Mouse (Mus musculus): ENCODE results near the gene Mrpl37. TPM values are rescaled to one million over a fixed set of nuclear protein-coding genes. Genes with fewer than 3 reads are reported as not detected.

Gene Mrpl37
- polyA plus RNA-seq, 1 experiment, result 59.2 TPM

DNA sequence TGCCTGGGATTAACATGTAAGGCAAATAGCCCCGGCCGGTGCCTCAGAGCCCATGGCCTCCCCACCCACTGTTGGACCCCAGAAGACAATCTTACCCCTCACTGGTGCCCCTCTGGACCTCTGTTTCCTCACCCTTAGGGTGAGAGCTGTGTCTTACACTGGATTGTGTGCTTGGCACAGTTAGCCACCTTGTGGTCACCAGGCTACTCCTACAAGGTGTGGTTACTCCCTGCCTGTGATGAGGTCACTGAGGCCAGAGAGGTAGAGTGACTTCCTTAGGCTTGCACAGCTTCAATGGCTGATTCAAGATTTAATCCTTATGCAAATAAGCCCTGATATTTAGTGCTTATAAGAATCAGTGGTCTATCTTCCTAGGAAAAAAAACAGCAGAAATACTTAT, 29.7 kb downstream of the Mrpl37 start:
- Histone ChIP-seq H3K4me1 (ENCODE audit: control insufficient read depth, insufficient read depth, low read length) (no peaks in the 10 kb centered on the region), H3K9ac (ENCODE audit: low read depth, poor library complexity, severe bottlenecking) (no peak overlapping the region), H3K4me3 (ENCODE audit: low read depth, low read length) (no peak overlapping the region), H3K9me3 (replicated peaks; ENCODE audit: control insufficient read depth, insufficient read depth, low read length, poor library complexity, severe bottlenecking) (no peaks in the 10 kb centered on the region), H3K27ac (ENCODE audit: insufficient read depth, low read length) (no peak overlapping the region), H3K27me3 (ENCODE audit: control insufficient read depth, insufficient read depth, low read length, poor library complexity, severe bottlenecking) (no peaks in the 10 kb centered on the region), H3K36me3 (ENCODE audit: control insufficient read depth, insufficient read depth, low read length, poor library complexity, severe bottlenecking) (peaks cover 4% of the 10 kb centered on the region; the same call in 1 of the 2 replicates)
- TF ChIP-seq CTCF (IDR thresholded peaks at IDR 0.05; ENCODE audit: low read depth, low read length) (no peak), POLR2A (IDR thresholded peaks at IDR 0.05; ENCODE audit: insufficient read depth, low read length) (no peak), EP300 (IDR thresholded peaks at IDR 0.05; ENCODE audit: insufficient read depth, low read depth, low read length) (no peak)

DNA sequence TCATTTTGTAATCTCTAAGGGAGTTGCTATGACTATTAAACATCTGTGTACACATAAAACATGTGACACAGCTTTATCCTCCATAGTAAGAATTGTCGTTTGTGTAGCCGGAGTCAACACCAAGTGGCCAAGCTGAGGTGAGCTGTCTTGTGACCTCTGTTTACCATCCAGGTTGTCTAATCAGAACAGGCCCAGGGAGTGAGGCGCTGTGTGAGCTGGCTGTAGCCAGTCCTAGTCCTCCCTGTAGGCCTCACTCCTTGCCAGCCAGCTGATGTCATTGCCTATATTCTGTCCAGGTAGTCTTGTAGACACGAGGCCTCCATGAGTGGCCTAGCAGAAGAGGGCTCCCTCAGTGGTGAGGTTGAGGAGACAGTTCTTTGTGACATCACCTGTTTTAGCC, 31.0 kb downstream of the Mrpl37 start:
- H3K27ac ChIP-seq (ENCODE audit: insufficient read depth, low read length), result no peak overlapping the region
- no peak overlapping the region for H3K9ac ChIP-seq (ENCODE audit: low read depth, poor library complexity, severe bottlenecking)
- no peaks in the 10 kb centered on the region for H3K27me3 ChIP-seq (ENCODE audit: control insufficient read depth, insufficient read depth, low read length, poor library complexity, severe bottlenecking)
- no peak overlapping the region for H3K4me3 ChIP-seq (ENCODE audit: low read depth, low read length)
- H3K4me1 ChIP-seq (ENCODE audit: control insufficient read depth, insufficient read depth, low read length), result no peaks in the 10 kb centered on the region
- H3K36me3 ChIP-seq (ENCODE audit: control insufficient read depth, insufficient read depth, low read length, poor library complexity, severe bottlenecking), result peaks cover 4% of the 10 kb centered on the region; the same call in 1 of the 2 replicates
- no peaks in the 10 kb centered on the region for H3K9me3 ChIP-seq (replicated peaks; ENCODE audit: control insufficient read depth, insufficient read depth, low read length, poor library complexity, severe bottlenecking)
- TF ChIP-seq CTCF (IDR thresholded peaks at IDR 0.05; ENCODE audit: low read depth, low read length) (no peak), EP300 (IDR thresholded peaks at IDR 0.05; ENCODE audit: insufficient read depth, low read depth, low read length) (no peak), POLR2A (IDR thresholded peaks at IDR 0.05; ENCODE audit: insufficient read depth, low read length) (no peak)

DNA sequence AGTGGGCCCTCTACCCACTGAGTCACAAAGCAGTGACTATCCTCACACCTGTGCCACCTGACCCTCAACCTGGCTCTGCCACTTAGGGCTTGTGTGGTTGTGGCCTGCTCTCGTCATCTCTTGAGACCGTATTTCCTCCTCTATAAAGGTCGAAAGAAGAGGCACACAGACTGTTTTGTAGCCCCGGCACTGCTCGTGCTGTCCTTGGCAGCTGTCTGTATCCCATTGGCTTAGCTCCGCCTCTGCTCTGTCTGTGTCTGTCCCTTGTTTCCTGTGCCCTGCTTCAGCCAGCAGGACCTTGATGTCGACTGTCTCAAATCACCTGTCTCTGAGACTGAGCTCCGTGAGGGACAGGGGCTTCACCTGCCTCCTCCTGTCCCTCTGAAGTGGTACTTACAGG, 40.2 kb downstream of the Mrpl37 start:
- H3K4me3 ChIP-seq (ENCODE audit: low read depth, low read length), result peak overlapping the region; percentile 6
- TF ChIP-seq CTCF (IDR thresholded peaks at IDR 0.05; ENCODE audit: low read depth, low read length), result no peak
- TF ChIP-seq POLR2A (IDR thresholded peaks at IDR 0.05; ENCODE audit: insufficient read depth, low read length), result no peak
- TF ChIP-seq EP300 (IDR thresholded peaks at IDR 0.05; ENCODE audit: insufficient read depth, low read depth, low read length), result no peak
- 0 out of 2 replicates have a peak overlapping the region, but pooled peaks have one; percentile 37 for H3K9ac ChIP-seq (ENCODE audit: low read depth, poor library complexity, severe bottlenecking)
- H3K9me3 ChIP-seq (replicated peaks; ENCODE audit: control insufficient read depth, insufficient read depth, low read length, poor library complexity, severe bottlenecking), result no peaks in the 10 kb centered on the region
- peaks cover 1% of the 10 kb centered on the region for H3K4me1 ChIP-seq (ENCODE audit: control insufficient read depth, insufficient read depth, low read length)
- no peaks in the 10 kb centered on the region for H3K36me3 ChIP-seq (ENCODE audit: control insufficient read depth, insufficient read depth, low read length, poor library complexity, severe bottlenecking)
- H3K27me3 ChIP-seq (ENCODE audit: control insufficient read depth, insufficient read depth, low read length, poor library complexity, severe bottlenecking), result no peaks in the 10 kb centered on the region
- no peak overlapping the region for H3K27ac ChIP-seq (ENCODE audit: insufficient read depth, low read length)

DNA sequence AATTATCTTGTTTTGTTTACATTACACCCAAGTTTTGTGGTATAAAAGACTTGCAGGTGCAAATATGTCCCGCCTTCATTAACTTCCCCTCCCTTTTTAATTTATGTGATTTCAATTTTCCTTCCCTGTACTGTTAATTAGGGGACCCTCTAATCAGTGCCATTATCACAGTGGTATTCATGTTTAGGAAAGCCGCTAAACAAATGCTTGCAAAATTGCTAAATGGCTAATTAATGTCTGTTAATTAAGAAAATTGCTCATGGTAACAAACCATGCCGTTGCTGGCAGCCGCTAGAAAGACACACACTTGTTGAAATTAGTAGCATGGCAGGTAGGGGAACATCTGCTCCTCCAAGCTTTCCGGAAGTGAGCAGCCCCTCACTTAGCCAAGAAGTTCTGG, 41.3 kb downstream of the Mrpl37 start:
- H3K9ac ChIP-seq (ENCODE audit: low read depth, poor library complexity, severe bottlenecking), result no peak overlapping the region
- H3K4me1 ChIP-seq (ENCODE audit: control insufficient read depth, insufficient read depth, low read length), result peaks cover 1% of the 10 kb centered on the region
- TF ChIP-seq CTCF (IDR thresholded peaks at IDR 0.05; ENCODE audit: low read depth, low read length) (no peak), EP300 (IDR thresholded peaks at IDR 0.05; ENCODE audit: insufficient read depth, low read depth, low read length) (no peak), POLR2A (IDR thresholded peaks at IDR 0.05; ENCODE audit: insufficient read depth, low read length) (no peak)
- no peak overlapping the region for H3K27ac ChIP-seq (ENCODE audit: insufficient read depth, low read length)
- H3K27me3 ChIP-seq (ENCODE audit: control insufficient read depth, insufficient read depth, low read length, poor library complexity, severe bottlenecking), result no peaks in the 10 kb centered on the region
- no peak overlapping the region for H3K4me3 ChIP-seq (ENCODE audit: low read depth, low read length)
- no peaks in the 10 kb centered on the region for H3K9me3 ChIP-seq (replicated peaks; ENCODE audit: control insufficient read depth, insufficient read depth, low read length, poor library complexity, severe bottlenecking)
- no peaks in the 10 kb centered on the region for H3K36me3 ChIP-seq (ENCODE audit: control insufficient read depth, insufficient read depth, low read length, poor library complexity, severe bottlenecking)

DNA sequence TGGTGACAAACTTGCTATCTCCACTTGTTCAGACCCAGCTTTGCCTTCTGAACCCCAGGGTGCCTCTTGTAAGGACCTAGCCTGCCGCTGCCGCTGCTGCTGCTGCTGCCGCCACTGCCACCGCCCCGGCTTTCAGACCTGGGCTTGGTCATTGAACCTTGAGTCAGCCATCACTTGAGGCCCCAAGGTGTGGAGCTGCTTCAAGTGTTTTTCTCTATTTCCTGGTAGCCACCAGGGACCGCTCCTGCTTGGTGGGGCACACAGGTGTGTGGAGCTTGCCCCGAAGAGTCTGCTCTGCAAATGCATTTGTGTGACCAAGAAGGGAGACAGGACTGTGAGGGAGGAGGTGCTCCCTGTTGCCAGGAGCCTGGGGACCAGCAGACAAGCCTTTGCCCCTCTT, 41.8 kb downstream of the Mrpl37 start:
- no peaks in the 10 kb centered on the region for H3K36me3 ChIP-seq (ENCODE audit: control insufficient read depth, insufficient read depth, low read length, poor library complexity, severe bottlenecking)
- no peak for TF ChIP-seq EP300 (IDR thresholded peaks at IDR 0.05; ENCODE audit: insufficient read depth, low read depth, low read length)
- TF ChIP-seq CTCF (IDR thresholded peaks at IDR 0.05; ENCODE audit: low read depth, low read length), result no peak
- no peak for TF ChIP-seq POLR2A (IDR thresholded peaks at IDR 0.05; ENCODE audit: insufficient read depth, low read length)

DNA sequence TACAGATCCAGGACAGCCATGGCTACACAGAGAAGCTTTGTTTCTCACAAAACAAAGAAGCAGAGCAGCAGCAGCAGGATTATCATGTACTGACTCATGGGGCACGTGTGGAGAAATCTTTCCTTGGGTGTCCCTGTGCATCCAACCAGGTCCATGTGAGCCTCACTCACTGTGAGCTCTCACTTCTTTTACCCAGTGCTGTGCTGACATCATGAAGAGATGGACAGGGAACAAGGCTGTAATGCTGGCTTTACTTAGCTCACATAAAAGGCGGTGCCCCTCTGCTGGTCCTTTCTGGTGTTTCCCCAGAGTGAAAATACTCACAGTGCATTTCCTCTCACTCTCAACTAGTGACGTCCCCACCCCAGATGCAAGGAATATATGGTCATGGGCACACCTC, 45.2 kb downstream of the Mrpl37 start:
- Histone ChIP-seq H3K9me3 (replicated peaks; ENCODE audit: control insufficient read depth, insufficient read depth, low read length, poor library complexity, severe bottlenecking) (no peaks in the 10 kb centered on the region), H3K9ac (ENCODE audit: low read depth, poor library complexity, severe bottlenecking) (no peak overlapping the region), H3K4me3 (ENCODE audit: low read depth, low read length) (no peak overlapping the region), H3K4me1 (ENCODE audit: control insufficient read depth, insufficient read depth, low read length) (peaks cover 1% of the 10 kb centered on the region), H3K36me3 (ENCODE audit: control insufficient read depth, insufficient read depth, low read length, poor library complexity, severe bottlenecking) (no peaks in the 10 kb centered on the region), H3K27me3 (ENCODE audit: control insufficient read depth, insufficient read depth, low read length, poor library complexity, severe bottlenecking) (no peaks in the 10 kb centered on the region), H3K27ac (ENCODE audit: insufficient read depth, low read length) (no peak overlapping the region)
- TF ChIP-seq CTCF (IDR thresholded peaks at IDR 0.05; ENCODE audit: low read depth, low read length) (no peak), EP300 (IDR thresholded peaks at IDR 0.05; ENCODE audit: insufficient read depth, low read depth, low read length) (no peak), POLR2A (IDR thresholded peaks at IDR 0.05; ENCODE audit: insufficient read depth, low read length) (no peak)

More for the DNA sequence above, 41.8 kb downstream of the Mrpl37 start:
- Histone ChIP-seq H3K27me3 (ENCODE audit: control insufficient read depth, insufficient read depth, low read length, poor library complexity, severe bottlenecking) (no peaks in the 10 kb centered on the region), H3K4me3 (ENCODE audit: low read depth, low read length) (no peak overlapping the region), H3K4me1 (ENCODE audit: control insufficient read depth, insufficient read depth, low read length) (peaks cover 1% of the 10 kb centered on the region), H3K9me3 (replicated peaks; ENCODE audit: control insufficient read depth, insufficient read depth, low read length, poor library complexity, severe bottlenecking) (no peaks in the 10 kb centered on the region), H3K9ac (ENCODE audit: low read depth, poor library complexity, severe bottlenecking) (no peak overlapping the region), H3K27ac (ENCODE audit: insufficient read depth, low read length) (no peak overlapping the region)

All from ES-Bruce4 (cell line).